Mouse (Mus musculus) myocyte (in vitro differentiated cells): ENCODE measurements around the gene P2rx4.

Experiments
- E2F4 ChIP-seq: IDR thresholded peaks from one replicate; pipeline ENCODE4 v1.6.1; 2011; ENCODE audit warnings: mild to moderate bottlenecking, control low read depth, moderate library complexity; ENCODE audit not compliant: insufficient read depth
- MAX ChIP-seq: IDR thresholded peaks from one replicate; pipeline ENCODE4 v1.6.1; 2011; ENCODE audit warnings: low read depth, mild to moderate bottlenecking, control low read depth
- MYOD1 ChIP-seq, 3 experiments: IDR thresholded peaks; one replicate each; pipeline ENCODE4 v1.6.1; 2011; ENCODE audit warnings: control low read depth in 2 of 3, low read depth in 2 of 3, mild to moderate bottlenecking in 2 of 3, moderate library complexity in 1 of 3; ENCODE audit not compliant: insufficient read length in 2 of 3, control insufficient read depth in 1 of 3
- MYOG ChIP-seq, 3 experiments: IDR thresholded peaks; one replicate each; pipeline ENCODE4 v1.6.1; 2011; ENCODE audit warnings: control low read depth in 2 of 3, low read depth in 2 of 3, mild to moderate bottlenecking in 2 of 3; ENCODE audit not compliant: insufficient read length in 2 of 3, control insufficient read depth in 1 of 3, insufficient read depth in 1 of 3
- POLR2A ChIP-seq: IDR thresholded peaks from one replicate; pipeline ENCODE4 v1.6.1; 2011; ENCODE audit warnings: low read depth, mild to moderate bottlenecking, control low read depth, moderate library complexity; ENCODE audit not compliant: insufficient read length
- POLR2AphosphoS2 ChIP-seq: IDR thresholded peaks from one replicate; pipeline ENCODE4 v1.6.1; 2011; ENCODE audit warnings: low read depth, control low read depth; ENCODE audit not compliant: insufficient read length
- REST ChIP-seq: IDR thresholded peaks from one replicate; pipeline ENCODE4 v1.6.1; 2011; ENCODE audit warnings: mild to moderate bottlenecking, control low read depth, moderate library complexity; ENCODE audit not compliant: insufficient read depth, insufficient read length
- SRF ChIP-seq: IDR thresholded peaks from one replicate; pipeline ENCODE4 v1.6.1; 2011; ENCODE audit warnings: low read depth; ENCODE audit not compliant: control insufficient read depth, insufficient read length
- TCF12 ChIP-seq: IDR thresholded peaks from one replicate; pipeline ENCODE4 v1.6.1; 2011; ENCODE audit warnings: mild to moderate bottlenecking, control low read depth; ENCODE audit not compliant: poor library complexity, insufficient read depth, severe bottlenecking
- USF1 ChIP-seq: IDR thresholded peaks from one replicate; pipeline ENCODE4 v1.6.1; 2011; ENCODE audit warnings: low read depth, mild to moderate bottlenecking, control low read depth, moderate library complexity

GRCm38 (mm10) chr5:122693431-122694207, 13.7 kb upstream of the P2rx4 start:
- TF ChIP-seq POLR2A, result no peak
- no peak for TF ChIP-seq REST
- no peak for TF ChIP-seq SRF
- TF ChIP-seq MYOG (IDR thresholded peaks at IDR 0.05; ENCODE audit: control insufficient read depth in 1 of 3, insufficient read depth in 1 of 3, insufficient read length in 2 of 3, low read depth in 2 of 3), result no peak
- TF ChIP-seq USF1, result no peak
- no peak for TF ChIP-seq MAX
- no peak for TF ChIP-seq POLR2AphosphoS2
- TF ChIP-seq MYOD1 (IDR thresholded peaks at IDR 0.05; ENCODE audit: control insufficient read depth in 1 of 3, insufficient read length in 2 of 3, low read depth in 2 of 3), result no peak
- TF ChIP-seq E2F4, result no peak
- TF ChIP-seq TCF12, result no peak
